Mouse (Mus musculus) neutrophil, adult 5-6 weeks (primary cell): ENCODE data around the gene 4930523C07Rik. TPM values are rescaled to one million over a fixed set of nuclear protein-coding genes. Genes with fewer than 3 reads are reported as not detected.

Experiments
- ATAC-seq: fragments of 151-379, 151-347 bp; 2 replicates; pipeline ENCODE4 v1.8.0; 2017; ENCODE audit warnings: mild to moderate bottlenecking, moderate TSS enrichment; ENCODE audit not compliant: insufficient number of reproducible peaks, poor library complexity, low FRiP score, severe bottlenecking; ENCODE audit errors: extremely low read depth
- total RNA-seq: library from RNA; stranded (forward); fragments of 200-1000 nt; gene quantifications from 2 replicates; pipeline ENCODE4 v1.2.3, GENCODE M21; 2017

Gene 4930523C07Rik
- total RNA-seq, 1 experiment from 2014 or later = 279 TPM

- ATAC-seq = peak; percentile 60
These were observed 34.9 kb downstream of the 4930523C07Rik start for GRCm38 (mm10) chr1:160078882-160079661.

- ATAC-seq = peak; percentile 79
These were observed 36.7 kb downstream of the 4930523C07Rik start for GRCm38 (mm10) chr1:160080800-160081436.

DNA sequence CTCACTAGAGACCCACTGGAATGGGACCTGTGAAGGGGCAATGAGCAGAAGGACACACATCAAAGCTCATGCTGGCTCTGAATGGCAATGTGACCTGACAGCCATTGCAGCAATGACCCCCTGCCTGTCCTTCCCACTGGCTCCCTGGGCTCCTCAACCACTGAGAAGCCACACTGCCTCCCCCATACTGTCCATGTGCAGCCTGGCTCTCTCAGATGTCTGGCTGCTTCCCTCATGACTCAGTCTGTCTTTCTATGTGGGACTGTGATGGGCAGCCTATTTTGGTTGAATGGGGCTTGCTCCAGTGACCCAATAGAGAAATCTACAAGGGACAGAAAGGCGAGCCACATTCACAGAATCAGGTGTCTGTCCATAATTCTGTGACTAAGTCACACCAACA, 38.5 kb downstream of the 4930523C07Rik start:
- no peak for ATAC-seq

GRCm38 (mm10) chr1:160084239-160084638, 40.1 kb downstream of the 4930523C07Rik start:
- ATAC-seq = no peak

- no peak for ATAC-seq
These were observed 42.5 kb downstream of the 4930523C07Rik start for GRCm38 (mm10) chr1:160086651-160087050.

DNA sequence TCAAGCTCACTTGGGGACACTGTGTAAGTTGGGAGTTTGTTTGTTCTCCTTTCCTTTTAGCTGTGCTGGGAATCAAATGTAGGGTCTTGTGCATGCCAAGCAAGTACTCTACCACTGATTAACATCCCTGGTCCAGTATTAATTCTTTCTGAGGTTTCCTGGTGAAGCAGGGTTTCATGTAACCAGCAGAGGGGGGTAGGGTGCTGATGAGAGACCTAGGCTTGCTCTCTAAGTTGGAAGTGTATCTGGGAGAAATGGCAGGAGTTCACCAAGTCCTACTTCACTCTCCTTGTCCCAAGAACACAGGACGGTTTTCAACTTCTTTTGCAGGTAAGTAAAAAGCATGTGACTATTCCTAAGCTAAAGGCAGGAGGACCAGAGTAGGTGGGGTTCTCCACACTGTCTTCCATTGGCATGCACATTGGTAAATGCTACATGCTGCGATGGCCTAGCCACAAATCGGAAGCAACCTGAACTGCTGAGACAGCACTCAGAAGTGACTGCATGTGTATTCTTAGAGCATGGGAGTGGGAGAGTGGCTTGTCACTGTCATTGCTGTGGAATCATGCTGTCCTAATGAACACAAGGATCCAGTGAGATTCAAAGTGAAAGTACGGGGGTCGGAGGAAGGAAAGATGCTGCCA, 55.6 kb downstream of the 4930523C07Rik start:
- ATAC-seq = no peak

GRCm38 (mm10) chr1:160100996-160101395, 56.8 kb downstream of the 4930523C07Rik start:
- ATAC-seq = no peak

DNA sequence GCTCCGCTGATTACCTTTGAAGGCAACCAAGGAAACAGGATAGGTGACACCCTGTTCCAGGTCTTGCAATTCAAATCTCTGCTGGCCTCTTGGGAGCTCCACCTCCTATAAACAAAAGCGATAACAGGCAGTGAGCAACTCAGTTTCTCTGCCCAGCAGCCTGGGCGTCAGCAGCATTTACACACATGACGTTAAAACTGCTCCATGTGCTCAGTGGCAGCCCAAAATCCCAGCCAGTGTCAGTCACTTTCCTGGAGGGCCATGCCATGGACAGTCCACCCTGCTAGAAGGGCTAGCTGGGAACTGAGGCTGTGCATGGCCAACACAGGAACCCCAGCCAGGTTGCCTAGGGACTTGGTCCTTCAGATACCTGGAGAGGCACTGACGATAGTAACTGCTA, 61.2 kb downstream of the 4930523C07Rik start:
- ATAC-seq = no peak

- ATAC-seq = no peak
These were observed 64.4 kb downstream of the 4930523C07Rik start for GRCm38 (mm10) chr1:160108604-160109003.

DNA sequence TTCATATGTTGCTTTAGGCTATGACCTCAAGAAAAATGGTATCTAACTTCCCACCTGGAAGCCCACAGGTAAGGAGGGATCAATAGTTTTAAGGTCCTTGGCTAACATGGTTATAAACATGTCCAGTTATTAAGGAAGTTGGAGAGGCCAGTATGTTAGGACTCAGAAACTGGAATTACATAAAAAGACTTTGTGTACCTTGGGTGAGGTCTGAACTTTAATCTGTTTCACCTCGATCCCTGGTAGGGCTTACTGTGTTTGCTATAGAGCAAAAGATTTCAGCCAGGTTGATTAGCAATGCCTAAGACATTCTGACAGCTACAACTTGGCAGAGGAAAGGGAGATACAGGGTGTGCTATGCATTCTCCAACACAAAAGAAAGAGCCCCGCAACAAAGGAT, 79.8 kb downstream of the 4930523C07Rik start:
- no peak for ATAC-seq

Other genes with a start within 250 kb of the 4930523C07Rik start
- gene Tnn, start 109.2 kb downstream of the 4930523C07Rik start, total RNA-seq = 0.12 TPM in 1 of 2 replicates, not detected in the other
- gene Mrps14, start 150.8 kb downstream of the 4930523C07Rik start, total RNA-seq = 29.1 and 34.9 TPM in 2 replicates
- gene Cacybp, start 168.5 kb downstream of the 4930523C07Rik start, total RNA-seq = 55.2 and 57.3 TPM in 2 replicates